Mouse (Mus musculus) heart, embryonic 11.5 days (tissue): ENCODE data around the gene Rtl10. TPM values are rescaled to one million over a fixed set of nuclear protein-coding genes. Genes with fewer than 3 reads are reported as not detected.

Experiments
- ATAC-seq: fragments of 200-750 bp; cut with Nextera tagmentation; replicated peaks from 2 replicates; pipeline ENCODE4 v1.8.0; 2017; ENCODE audit warnings: moderate library complexity; ENCODE audit not compliant: insufficient number of reproducible peaks, low FRiP score, low TSS enrichment
- H3K27ac ChIP-seq: fragments of 300-500 bp; sonication (generic); 2 replicates; pipeline ENCODE4 v1.5.1; 2014; ENCODE audit warnings: mild to moderate bottlenecking, low read depth, low read length
- H3K27me3 ChIP-seq: fragments of 300-500 bp; sonication (generic); 2 replicates; pipeline ENCODE4 v1.6.1; 2014; ENCODE audit warnings: mild to moderate bottlenecking, low read length, mixed read lengths; ENCODE audit not compliant: control insufficient read depth, insufficient read depth
- H3K36me3 ChIP-seq: fragments of 300-500 bp; sonication (generic); 2 replicates; pipeline ENCODE4 v1.6.1; 2014; ENCODE audit warnings: mild to moderate bottlenecking, low read length, moderate library complexity, mixed read lengths; ENCODE audit not compliant: control insufficient read depth, insufficient read depth
- H3K4me1 ChIP-seq: fragments of 300-500 bp; sonication (generic); 2 replicates; pipeline ENCODE4 v1.6.1; 2014; ENCODE audit warnings: low read length; ENCODE audit not compliant: control insufficient read depth, insufficient read depth
- H3K4me2 ChIP-seq: fragments of 300-500 bp; sonication (generic); 2 replicates; pipeline ENCODE4 v1.6.1; 2014; ENCODE audit warnings: mild to moderate bottlenecking, moderate library complexity
- H3K4me3 ChIP-seq: fragments of 300-500 bp; sonication (generic); 2 replicates; pipeline ENCODE4 v1.5.1; 2014; ENCODE audit warnings: low read depth, low read length
- H3K9ac ChIP-seq: fragments of 300-500 bp; sonication (generic); 2 replicates; pipeline ENCODE4 v1.6.1; 2014; ENCODE audit warnings: mild to moderate bottlenecking, low read depth, low read length, moderate library complexity
- H3K9me3 ChIP-seq: fragments of 300-500 bp; sonication (generic); replicated peaks from 2 replicates; pipeline ENCODE4 v1.6.1; 2016; ENCODE audit warnings: low read length; ENCODE audit not compliant: control insufficient read depth
- WGBS: fragments of 180-500 bp; shearing (Covaris S2); extraction: QIAGEN DNeasy Blood & Tissue Kit; methylation state at CpG from one replicate; pipeline ENCODE4 v1.1.7; 2014; ENCODE audit not compliant: insufficient replicate concordance; 5-methylcytosine and 5-hydroxymethylcytosine counted together
- polyA plus RNA-seq: library from polyadenylated mRNA; unstranded; fragments of >200 nt; fragmentation: Nextera tagmentation; extraction: Ambion mirVana; gene quantifications from 2 replicates; pipeline ENCODE4 v1.2.1, GENCODE M21; 2014

Gene Rtl10
- polyA plus RNA-seq, 1 experiment from 2014 or later: 0.87 TPM

- H3K36me3 ChIP-seq: peaks cover 3% of the 10 kb centered on the region; the same call in 1 of the 2 replicates
- WGBS: 92% methylated on average over 8 of the region's 8 CpGs
- no peak for ATAC-seq
These were observed 25.7 kb upstream of the Rtl10 start for GRCm38 (mm10) chr16:18472976-18473375.

GRCm38 (mm10) chr16:18474021-18474420, 24.7 kb upstream of the Rtl10 start:
- Histone ChIP-seq H3K4me3 (no peak overlapping the region), H3K4me1 (peaks cover 12% of the 10 kb centered on the region), H3K27me3 (no peaks in the 10 kb centered on the region), H3K4me2 (no peak overlapping the region), H3K9me3 (no peaks in the 10 kb centered on the region), H3K36me3 (peaks cover 3% of the 10 kb centered on the region; the same call in 1 of the 2 replicates), H3K9ac (no peak overlapping the region), H3K27ac (no peak overlapping the region)
- 85% methylated on average over 2 of the region's 2 CpGs for WGBS
- no peak for ATAC-seq

More at GRCm38 (mm10) chr16:18472976-18473375, 25.7 kb upstream of the Rtl10 start:
- no peak overlapping the region for H3K4me2 ChIP-seq
- no peaks in the 10 kb centered on the region for H3K9me3 ChIP-seq
- H3K4me3 ChIP-seq: no peak overlapping the region
- no peak overlapping the region for H3K9ac ChIP-seq
- no peak overlapping the region for H3K27ac ChIP-seq
- H3K4me1 ChIP-seq: peaks cover 12% of the 10 kb centered on the region
- H3K27me3 ChIP-seq: no peaks in the 10 kb centered on the region

GRCm38 (mm10) chr16:18477996-18478395, 20.7 kb upstream of the Rtl10 start:
- no peak for ATAC-seq
- Histone ChIP-seq H3K4me2 (no peak overlapping the region), H3K27ac (no peak overlapping the region), H3K9ac (no peak overlapping the region), H3K9me3 (no peaks in the 10 kb centered on the region), H3K36me3 (no peaks in the 10 kb centered on the region), H3K4me3 (no peak overlapping the region), H3K4me1 (no peaks in the 10 kb centered on the region), H3K27me3 (0 out of 2 replicates have a peak, but pooled peaks cover 2% of the 10 kb centered on the region)
- WGBS: 58% methylated on average over 6 of the region's 6 CpGs

DNA sequence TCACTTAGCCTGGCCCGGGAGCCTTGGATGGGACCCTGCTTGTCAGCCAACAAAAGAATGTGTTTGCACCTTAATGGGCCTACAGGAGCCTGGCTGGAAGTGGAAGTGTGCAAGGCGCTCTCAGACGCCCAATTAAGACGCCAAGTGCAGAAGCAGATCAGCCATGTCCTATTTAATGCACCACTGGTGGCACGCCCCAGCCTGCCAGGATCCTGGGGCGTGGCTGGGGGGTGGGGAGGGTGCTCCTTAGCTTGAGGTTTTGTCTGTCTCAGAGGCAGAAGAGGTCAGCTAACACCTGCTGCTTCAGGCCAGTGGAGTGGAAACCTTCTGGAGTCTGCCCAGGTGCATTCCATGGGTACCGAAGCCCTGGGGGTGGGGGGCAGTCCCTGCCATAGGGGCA, 19.0 kb upstream of the Rtl10 start:
- Histone ChIP-seq H3K9me3 (no peaks in the 10 kb centered on the region), H3K4me1 (no peaks in the 10 kb centered on the region; the same call in 1 of the 2 replicates), H3K4me3 (no peak overlapping the region), H3K27ac (no peak overlapping the region), H3K9ac (no peak overlapping the region), H3K4me2 (no peak overlapping the region), H3K27me3 (0 out of 2 replicates have a peak, but pooled peaks cover 2% of the 10 kb centered on the region), H3K36me3 (no peaks in the 10 kb centered on the region)
- WGBS: 47% methylated on average over 7 of the region's 7 CpGs
- ATAC-seq: no peak

DNA sequence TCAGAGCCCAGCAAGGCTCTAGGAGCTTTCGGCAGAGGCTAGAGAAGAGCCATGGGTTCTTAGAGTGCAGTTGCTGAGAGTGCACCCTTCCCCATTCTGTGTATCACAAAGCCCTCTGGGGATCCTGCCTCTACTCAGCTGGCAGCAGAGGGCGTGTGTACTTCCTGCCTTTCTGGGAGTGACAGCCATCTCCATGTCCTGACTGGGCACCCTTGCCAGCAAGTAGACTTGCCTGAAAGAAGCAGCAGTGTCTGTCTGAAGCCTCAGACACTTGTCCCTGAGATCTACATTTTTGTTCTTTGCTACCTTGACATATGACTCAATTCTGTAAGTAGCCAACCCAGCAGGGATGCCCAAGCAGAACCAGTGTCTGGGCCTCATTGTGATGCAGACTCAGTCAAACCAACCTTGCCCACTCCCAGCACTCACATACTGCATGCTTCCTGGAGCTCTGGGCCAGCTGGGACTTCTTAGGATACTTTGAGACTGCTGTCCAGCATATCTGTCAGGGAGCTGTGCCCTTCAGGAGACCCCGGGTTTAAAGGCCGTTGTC, 17.7 kb upstream of the Rtl10 start:
- H3K4me2 ChIP-seq: no peak overlapping the region
- H3K9ac ChIP-seq: no peak overlapping the region

GRCm38 (mm10) chr16:18482431-18482830, 16.3 kb upstream of the Rtl10 start:
- no peak overlapping the region for H3K4me3 ChIP-seq
- WGBS: 84% methylated on average over 3 of the region's 3 CpGs
- no peaks in the 10 kb centered on the region for H3K9me3 ChIP-seq
- no peaks in the 10 kb centered on the region for H3K36me3 ChIP-seq
- no peaks in the 10 kb centered on the region; the same call in 1 of the 2 replicates for H3K4me1 ChIP-seq
- 0 out of 2 replicates have a peak, but pooled peaks cover 2% of the 10 kb centered on the region for H3K27me3 ChIP-seq
- H3K4me2 ChIP-seq: no peak overlapping the region
- ATAC-seq: no peak
- H3K27ac ChIP-seq: no peak overlapping the region
- H3K9ac ChIP-seq: no peak overlapping the region

More for the DNA sequence above, 17.7 kb upstream of the Rtl10 start:
- ATAC-seq: no peak
- no peaks in the 10 kb centered on the region for H3K36me3 ChIP-seq
- H3K27me3 ChIP-seq: 0 out of 2 replicates have a peak, but pooled peaks cover 2% of the 10 kb centered on the region
- H3K4me1 ChIP-seq: no peaks in the 10 kb centered on the region; the same call in 1 of the 2 replicates
- 54% methylated on average over 4 of the region's 4 CpGs for WGBS
- H3K4me3 ChIP-seq: no peak overlapping the region
- H3K9me3 ChIP-seq: no peaks in the 10 kb centered on the region
- no peak overlapping the region for H3K27ac ChIP-seq

- 67% methylated on average over 5 of the region's 5 CpGs for WGBS
- no peaks in the 10 kb centered on the region for H3K36me3 ChIP-seq
- no peak overlapping the region for H3K9ac ChIP-seq
- 0 out of 2 replicates have a peak, but pooled peaks cover 2% of the 10 kb centered on the region for H3K27me3 ChIP-seq
- H3K27ac ChIP-seq: no peak overlapping the region
- no peaks in the 10 kb centered on the region; the same call in 1 of the 2 replicates for H3K4me1 ChIP-seq
- H3K4me2 ChIP-seq: no peak overlapping the region
- H3K9me3 ChIP-seq: no peaks in the 10 kb centered on the region
- no peak for ATAC-seq
- H3K4me3 ChIP-seq: no peak overlapping the region
These were observed 14.9 kb upstream of the Rtl10 start for GRCm38 (mm10) chr16:18483839-18484238.

DNA sequence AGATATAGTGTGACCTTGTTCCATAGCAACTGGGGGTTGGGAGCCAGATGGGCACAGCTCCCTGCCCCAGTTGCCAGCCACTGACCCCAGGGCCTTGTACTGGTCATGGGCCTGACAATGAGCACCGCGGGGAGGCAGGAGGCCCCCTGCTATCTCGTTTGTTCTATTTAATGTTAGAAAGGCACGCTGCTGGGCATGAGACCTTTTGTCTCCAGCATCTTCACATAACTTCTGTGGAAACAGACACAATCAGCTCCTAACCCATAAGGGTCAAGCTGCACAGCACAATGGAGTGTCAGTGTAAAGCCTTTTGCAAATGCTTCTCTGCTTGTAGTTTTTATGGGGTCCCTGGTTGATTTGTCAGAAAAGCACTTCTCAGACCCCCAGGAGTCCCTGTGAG, 14.3 kb upstream of the Rtl10 start:
- no peak overlapping the region for H3K27ac ChIP-seq
- no peak for ATAC-seq
- H3K9me3 ChIP-seq: no peaks in the 10 kb centered on the region
- H3K4me3 ChIP-seq: no peak overlapping the region
- 20% methylated on average over 4 of the region's 4 CpGs for WGBS
- H3K4me2 ChIP-seq: no peak overlapping the region
- H3K36me3 ChIP-seq: no peaks in the 10 kb centered on the region
- 0 out of 2 replicates have a peak, but pooled peaks cover 2% of the 10 kb centered on the region for H3K27me3 ChIP-seq
- H3K9ac ChIP-seq: no peak overlapping the region
- no peaks in the 10 kb centered on the region; the same call in 1 of the 2 replicates for H3K4me1 ChIP-seq
